Mouse (Mus musculus): ENCODE results near the gene Gif.

Gif gene

GRCm38 (mm10) chr19:11800531-11801315, 53.4 kb downstream of the Gif start:
- no peak for DNase-seq

GRCm38 (mm10) chr19:11804423-11804822, 57.1 kb downstream of the Gif start:
- no peak for DNase-seq

GRCm38 (mm10) chr19:11807251-11807650, 59.9 kb downstream of the Gif start:
- DNase-seq = no peak

GRCm38 (mm10) chr19:11807822-11808221, 60.5 kb downstream of the Gif start:
- no peak for DNase-seq

GRCm38 (mm10) chr19:11808452-11808851, 61.1 kb downstream of the Gif start:
- no peak for DNase-seq

GRCm38 (mm10) chr19:11810003-11810758, 62.8 kb downstream of the Gif start:
- no peak for DNase-seq

GRCm38 (mm10) chr19:11810856-11811255, 63.5 kb downstream of the Gif start:
- no peak for DNase-seq

- DNase-seq = no peak
Measured at GRCm38 (mm10) chr19:11811688-11812365, 64.5 kb downstream of the Gif start.
